Mouse (Mus musculus) common myeloid progenitor, adult 5-6 weeks (primary cell): ENCODE measurements around the gene Dpyd. TPM values are rescaled to one million over a fixed set of nuclear protein-coding genes. Genes with fewer than 3 reads are reported as not detected.

Experiments used
- ATAC-seq: replicated peaks from 2 replicates; pipeline ENCODE4 v1.8.0; 2016; ENCODE audit warnings: low read depth, mild to moderate bottlenecking, moderate TSS enrichment, inconsistent platforms; ENCODE audit not compliant: poor library complexity, severe bottlenecking
- total RNA-seq: library from RNA; stranded (forward); fragments of 200-1000, 187-1606 nt; gene quantifications from 2 replicates; pipeline ENCODE4 v1.2.3, GENCODE M21; 2017

Dpyd gene
- total RNA-seq, 1 experiment from 2014 or later = not detected

DNA sequence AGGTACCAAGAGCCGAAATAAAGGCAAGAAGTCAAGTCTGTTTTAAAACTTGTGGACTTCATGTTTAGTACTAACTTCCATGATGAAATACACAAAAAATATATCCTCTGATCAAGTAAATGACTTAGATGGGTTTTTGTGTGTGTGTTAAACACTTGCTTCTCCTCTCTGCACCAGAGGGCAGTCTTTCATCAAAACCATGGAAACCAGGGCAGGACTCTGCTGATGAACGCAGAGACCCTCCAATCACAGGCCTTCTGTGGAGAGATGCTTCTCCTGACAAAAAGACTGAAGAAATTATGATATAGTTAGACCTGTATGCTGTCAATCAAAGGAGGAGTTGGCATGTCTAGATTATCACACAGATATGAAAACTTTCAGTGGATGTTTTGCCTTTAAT lies 905.8 kb downstream of the Dpyd start:
- ATAC-seq = no peak
